In genomic region chr2:144410603-144411002, GRCm38 (mm10) we compare ENCODE assay signal across 14 mouse cellular contexts. TPM values are rescaled to one million over a fixed set of nuclear protein-coding genes. Genes with fewer than 3 reads are reported as not detected.
DNase-seq lines count a peak whose midpoint lies in the region; ATAC-seq and TF ChIP-seq lines count a peak whose summit lies in the region.
"Had no signal": no experiment of that assay in that cellular context is flagged by ENCODE, and none has a peak within 500 bp of the region (broad histone marks: within the 10 kb centered on the region; RNA-seq: fewer than 3 reads in every experiment).

No protein-coding gene starts in this region.

- WGBS in heart, embryonic 11.5 days (ENCODE audit: insufficient replicate concordance): 86% methylated on average over 3 of the region's 3 CpGs

- TF ChIP-seq POLR2A in brain, embryonic 14.5 days (IDR thresholded peaks at IDR 0.05; ENCODE audit: borderline replicate concordance, extremely low read depth, insufficient read depth, insufficient read length, poor library complexity, severe bottlenecking): no peak

- no peak overlapping the region for H3K4me3 ChIP-seq in heart, embryonic 11.5 days (ENCODE audit: low read depth, low read length)
- H3K4me3 ChIP-seq: heart, adult 2 months; hindbrain, embryonic 10.5 days; limb, embryonic 13.5 days had no signal

- intact Hi-C loops in heart, postnatal 14 days (cut with DNase I): no loop called here

- ATAC-seq in heart, embryonic 11.5 days (replicated peaks; ENCODE audit: insufficient number of reproducible peaks, low FRiP score, low TSS enrichment): no peak
- ATAC-seq: lung, postnatal 0 days had no signal

- no peaks in the 10 kb centered on the region for H3K9me3 ChIP-seq in heart, embryonic 11.5 days (replicated peaks; ENCODE audit: control insufficient read depth, low read length)
- H3K9me3 ChIP-seq: hindbrain, embryonic 10.5 days; limb, embryonic 13.5 days had no signal

- H3K27me3 ChIP-seq in heart, embryonic 11.5 days (ENCODE audit: control insufficient read depth, insufficient read depth, low read length): no peaks in the 10 kb centered on the region
- H3K27me3 ChIP-seq: limb, embryonic 13.5 days had no signal

- H3K27ac ChIP-seq in heart, embryonic 11.5 days (ENCODE audit: low read depth, low read length): no peak overlapping the region
- H3K27ac ChIP-seq: heart, adult 2 months; hindbrain, embryonic 10.5 days; limb, embryonic 13.5 days had no signal

- H3K4me1 ChIP-seq in heart, embryonic 11.5 days (ENCODE audit: control insufficient read depth, insufficient read depth, low read length): no peaks in the 10 kb centered on the region
- H3K4me1 ChIP-seq: hindbrain, embryonic 10.5 days; limb, embryonic 13.5 days had no signal

- peaks cover 22% of the 10 kb centered on the region for H3K36me3 ChIP-seq in heart, embryonic 11.5 days (ENCODE audit: control insufficient read depth, insufficient read depth, low read length)

- H3K9ac ChIP-seq in heart, embryonic 11.5 days (ENCODE audit: low read depth, low read length): no peak overlapping the region
- H3K9ac ChIP-seq: limb, embryonic 13.5 days had no signal

- no peak for TF ChIP-seq CTCF in brain, embryonic 14.5 days (IDR thresholded peaks at IDR 0.05; ENCODE audit: borderline replicate concordance, extremely low read depth, insufficient read depth, insufficient read length)

- no peak overlapping the region for H3K4me2 ChIP-seq in heart, embryonic 11.5 days
- H3K4me2 ChIP-seq: limb, embryonic 13.5 days had no signal

- DNase-seq in heart, postnatal 14 days: peak; percentile 17 to 27
- DNase-seq in brain, embryonic 14.5 days (ENCODE audit: low read depth): peak; percentile 35
- peak; percentile 22 for DNase-seq in gastrocnemius, postnatal 25 days
- peak; percentile 63 for DNase-seq in right cerebral cortex, adult 18-20 months
- DNase-seq in adrenal gland, postnatal 14 days: no peak
- DNase-seq in heart, adult 11 months: no peak
- DNase-seq: heart, adult 2 months had no signal

RNA-seq across cellular contexts. Expression of gene Pet117, which starts 41.8 kb away (rescaled TPM):
- 1 to 10 TPM; 6.1 to 9.5 TPM for total RNA-seq in heart, postnatal 14 days (2021)
- polyA plus RNA-seq in heart, embryonic 11.5 days (2014; fragmentation: Nextera tagmentation; extraction: Ambion mirVana): 2.3 TPM in 1 of 2 replicates, not detected in the other
- polyA plus RNA-seq in brain, embryonic 14.5 days (2012; rRNA removed): not detected in 2 replicates
- total RNA-seq in gastrocnemius, postnatal 25 days (2021): 1 to 10 TPM; 5.8 to 6.5 TPM
- 8.0 and 10.4 TPM in 2 replicates for total RNA-seq in adrenal gland, postnatal 14 days (2021)
- polyA plus RNA-seq: cerebellum, adult 2 months; heart, adult 2 months; kidney, embryonic 14.5 days; limb, embryonic 13.5 days; testis, adult 2 months had no signal

RNA-seq across cellular contexts. Expression of gene Kat14, which starts 41.8 kb away (rescaled TPM):
- 10 to 100 TPM; 23.7 to 25.0 TPM for total RNA-seq in heart, postnatal 14 days (2021)
- 25.0 and 30.8 TPM in 2 replicates for polyA plus RNA-seq in heart, embryonic 11.5 days (2014; fragmentation: Nextera tagmentation; extraction: Ambion mirVana)
- polyA plus RNA-seq in brain, embryonic 14.5 days (2012; rRNA removed): 29.5 and 31.6 TPM in 2 replicates
- 10 to 100 TPM; 16.9 to 20.9 TPM for total RNA-seq in gastrocnemius, postnatal 25 days (2021)
- 25.3 and 28.0 TPM in 2 replicates for total RNA-seq in adrenal gland, postnatal 14 days (2021)

Comparison
In these comparisons a context has a peak if more than half of its experiments do, and no peak if none do; other contexts are left out.
1. DNase-seq: peak in heart, postnatal 14 days (2 of 2), brain, embryonic 14.5 days (single experiment), gastrocnemius, postnatal 25 days (single experiment) and right cerebral cortex, adult 18-20 months (single experiment); none in adrenal gland, postnatal 14 days (single experiment) and heart, adult 11 months (single experiment).